Mouse (Mus musculus) ES-E14 (cell line): ENCODE measurements around the gene Mgrn1. TPM values are rescaled to one million over a fixed set of nuclear protein-coding genes. Genes with fewer than 3 reads are reported as not detected.

ENCODE experiments used
- DNase-seq: peaks from one replicate; pipeline ENCODE4 v3.0.0-alpha.2; 2013; ENCODE audit warnings: low read depth, low spot score
- H3K27ac ChIP-seq: 2 replicates; pipeline ENCODE4 v1.5.1; 2012; ENCODE audit warnings: low read depth, mild to moderate bottlenecking, low read length, moderate library complexity, mixed read lengths; ENCODE audit not compliant: poor library complexity, insufficient read depth, severe bottlenecking
- H3K36me3 ChIP-seq: 2 replicates; pipeline ENCODE4 v1.6.1; 2012; ENCODE audit warnings: mild to moderate bottlenecking, low read length, moderate library complexity, mixed read lengths; ENCODE audit not compliant: control insufficient read depth, poor library complexity, insufficient read depth, severe bottlenecking
- H3K4me1 ChIP-seq, 2 experiments: fragments of 150-350 bp in 1 of 2; sonication (generic) in 1 of 2; 2 replicates each; pipeline ENCODE4 v1.6.1; 2012; ENCODE audit warnings: low read length in 2 of 2, mild to moderate bottlenecking in 1 of 2, mixed read lengths in 1 of 2; ENCODE audit not compliant: control insufficient read depth in 2 of 2, insufficient read depth in 2 of 2, poor library complexity in 1 of 2
- H3K4me3 ChIP-seq, 2 experiments: fragments of 150-350 bp in 1 of 2; sonication (generic) in 1 of 2; 2 replicates each; pipeline ENCODE4 v1.5.1; 2012; ENCODE audit warnings: low read length in 2 of 2, low read depth in 1 of 2, mild to moderate bottlenecking in 1 of 2, mixed read lengths in 1 of 2; ENCODE audit not compliant: insufficient read depth in 1 of 2, poor library complexity in 1 of 2, severe bottlenecking in 1 of 2
- H3K9ac ChIP-seq: 2 replicates; pipeline ENCODE4 v1.6.1; 2012; ENCODE audit warnings: low read depth, mild to moderate bottlenecking, low read length, mixed read lengths; ENCODE audit not compliant: poor library complexity, insufficient read depth, severe bottlenecking
- H3K9me3 ChIP-seq: fragments of 150-350 bp; sonication (generic); 2 replicates; pipeline ENCODE4 v1.6.1; 2012; ENCODE audit warnings: low read depth, mild to moderate bottlenecking, low read length; ENCODE audit not compliant: control insufficient read depth, insufficient read depth
- CHD2 ChIP-seq: IDR thresholded peaks from 2 replicates; pipeline ENCODE4 v1.6.1; 2014; ENCODE audit warnings: mild to moderate bottlenecking, low read depth, low read length, inconsistent platforms
- HCFC1 ChIP-seq: IDR thresholded peaks from 2 replicates; pipeline ENCODE4 v1.6.1; 2012; ENCODE audit warnings: low read length, inconsistent platforms, borderline replicate concordance; ENCODE audit not compliant: insufficient read depth
- MAFK ChIP-seq: IDR thresholded peaks from 2 replicates; pipeline ENCODE4 v1.6.1; 2014; ENCODE audit warnings: mild to moderate bottlenecking, low read depth, low read length, inconsistent platforms; ENCODE audit not compliant: insufficient read depth
- ZC3H11A ChIP-seq: IDR thresholded peaks from 2 replicates; pipeline ENCODE4 v1.6.1; 2012; ENCODE audit warnings: low read depth, mild to moderate bottlenecking, inconsistent platforms, low read length, borderline replicate concordance
- ZNF384 ChIP-seq: IDR thresholded peaks from 2 replicates; pipeline ENCODE4 v1.6.1; 2012; ENCODE audit warnings: low read depth, low read length, inconsistent platforms
- in situ Hi-C, 2 experiments: fragments of 600-800 bp; cut with MboI; formaldehyde crosslinking; loops; one replicate each; pipeline ENCODE4 v1.15.1; 2025; ENCODE audit warnings: low sequenced_read_pairs in 2 of 2, inconsistent platforms in 1 of 2; ENCODE audit not compliant: unreplicated experiment in 2 of 2
- total RNA-seq: library from RNA; depleted of rRNA; stranded (reverse); fragments of 300-350 nt; gene quantifications from 2 replicates; pipeline ENCODE4 v1.2.3, GENCODE M21; 2012

The Mgrn1 gene
- total RNA-seq, 1 experiment = 24.0 TPM

DNA sequence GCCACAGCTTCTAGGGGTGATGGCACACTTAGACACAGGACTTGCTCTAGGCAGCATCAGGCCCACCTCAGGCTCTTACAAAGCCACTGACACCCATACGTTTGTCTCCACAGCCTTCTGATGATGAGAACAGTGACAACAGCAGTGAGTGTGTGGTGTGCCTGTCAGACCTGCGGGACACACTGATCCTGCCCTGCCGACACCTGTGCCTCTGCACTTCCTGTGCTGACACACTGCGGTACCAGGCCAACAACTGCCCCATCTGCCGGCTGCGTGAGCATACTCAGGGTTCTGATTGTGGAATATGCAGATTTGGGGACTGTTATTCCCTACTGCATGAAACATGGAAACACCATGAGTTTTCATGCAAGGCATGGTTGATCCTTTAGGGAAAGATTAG is 36.4 kb downstream of the Mgrn1 start:
- no peak overlapping the region for H3K27ac ChIP-seq
- H3K9me3 ChIP-seq = no peaks in the 10 kb centered on the region
- no peak overlapping the region for H3K9ac ChIP-seq
- H3K36me3 ChIP-seq = peaks cover 19% of the 10 kb centered on the region; the same call in 1 of the 2 replicates
- no peak for DNase-seq
- in situ Hi-C loops = no loop called here
- no peak for TF ChIP-seq CHD2
- no peak for TF ChIP-seq MAFK
- TF ChIP-seq HCFC1 = no peak
- TF ChIP-seq ZNF384 = no peak
- no peak for TF ChIP-seq ZC3H11A
- H3K4me1 ChIP-seq = no peaks in the 10 kb centered on the region
- no peak overlapping the region for H3K4me3 ChIP-seq

DNA sequence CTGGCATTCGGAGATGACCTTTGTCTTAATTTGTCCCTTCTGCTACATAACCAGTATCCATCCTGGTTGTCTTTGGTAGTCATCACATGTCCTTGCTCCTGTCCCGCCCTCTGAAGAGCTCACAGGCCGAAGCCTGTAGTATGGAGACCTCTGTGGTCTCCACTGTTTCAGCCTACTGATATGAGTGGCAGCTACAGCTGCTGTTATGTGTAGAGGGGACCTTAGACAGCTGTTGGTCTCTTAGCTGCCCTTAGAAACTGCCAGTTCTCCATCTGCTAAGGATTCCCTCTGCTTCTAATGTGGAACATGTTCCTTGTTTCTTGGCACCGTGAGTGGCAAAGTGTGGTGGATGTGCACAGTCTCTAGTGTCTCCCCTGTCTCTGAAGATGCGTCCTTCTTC is 37.9 kb downstream of the Mgrn1 start:
- peaks cover 26% of the 10 kb centered on the region; the same call in 1 of the 2 replicates for H3K36me3 ChIP-seq
- no peak for DNase-seq

DNA sequence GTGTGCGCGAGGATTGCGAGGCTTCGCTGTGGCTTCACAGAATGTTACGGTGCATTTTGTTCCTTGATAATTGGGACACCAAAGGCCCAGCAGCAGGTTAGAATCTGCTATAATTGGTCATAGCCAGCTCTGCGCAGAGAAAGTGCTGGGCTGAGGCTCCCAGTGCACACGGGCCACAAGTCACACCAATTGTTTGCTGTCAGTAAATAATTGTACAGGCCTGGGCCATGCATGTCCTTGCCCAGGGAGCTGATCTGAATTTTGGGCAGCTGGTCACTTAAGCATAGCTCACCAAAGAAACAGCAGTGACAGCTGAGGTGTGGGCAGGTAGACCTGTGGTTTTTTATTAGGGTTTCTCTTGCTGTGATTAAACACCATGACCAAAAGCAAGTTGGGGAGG is 41.9 kb downstream of the Mgrn1 start:
- no peak for DNase-seq
- no peak for TF ChIP-seq HCFC1
- no peak for TF ChIP-seq MAFK
- TF ChIP-seq ZNF384 = no peak
- no peak for TF ChIP-seq CHD2
- no peak for TF ChIP-seq ZC3H11A
- no peak overlapping the region for H3K9ac ChIP-seq
- in situ Hi-C loops = no loop called here
- H3K4me1 ChIP-seq = no peaks in the 10 kb centered on the region
- H3K9me3 ChIP-seq = no peaks in the 10 kb centered on the region
- H3K36me3 ChIP-seq = peaks cover 32% of the 10 kb centered on the region; the same call in 1 of the 2 replicates
- no peak overlapping the region for H3K27ac ChIP-seq
- no peak overlapping the region for H3K4me3 ChIP-seq

More for the DNA sequence above, 37.9 kb downstream of the Mgrn1 start:
- Histone ChIP-seq H3K27ac (no peak overlapping the region), H3K4me1 (no peaks in the 10 kb centered on the region), H3K4me3 (no peak overlapping the region), H3K9me3 (no peaks in the 10 kb centered on the region), H3K9ac (no peak overlapping the region)
- TF ChIP-seq MAFK (no peak), ZC3H11A (no peak), ZNF384 (no peak), CHD2 (no peak), HCFC1 (no peak)
- in situ Hi-C loops = no loop called here

DNA sequence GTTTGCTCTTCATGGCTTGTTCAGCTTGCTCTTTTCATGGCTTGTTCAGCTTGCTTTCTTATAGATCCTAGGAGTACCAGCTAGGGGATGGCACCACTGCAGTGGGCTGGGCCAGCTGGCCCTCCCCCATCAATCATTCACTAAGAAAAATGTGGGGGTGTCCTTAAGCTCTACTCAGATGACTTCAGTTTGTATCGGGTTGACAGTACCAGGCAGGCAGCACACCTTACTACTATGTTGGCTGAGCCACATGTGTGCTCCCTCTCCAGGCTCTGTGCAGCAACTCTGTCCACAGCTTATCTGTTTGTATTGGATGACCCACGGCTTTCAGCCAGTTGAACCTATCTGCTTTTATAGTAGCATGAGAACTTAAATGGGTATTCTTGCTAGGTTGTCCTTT is 42.4 kb downstream of the Mgrn1 start:
- DNase-seq = no peak
- Histone ChIP-seq H3K4me3 (no peak overlapping the region), H3K36me3 (peaks cover 29% of the 10 kb centered on the region; the same call in 1 of the 2 replicates), H3K9me3 (no peaks in the 10 kb centered on the region), H3K4me1 (no peaks in the 10 kb centered on the region), H3K27ac (no peak overlapping the region), H3K9ac (no peak overlapping the region)
- TF ChIP-seq MAFK = no peak
- no peak for TF ChIP-seq ZC3H11A
- no peak for TF ChIP-seq CHD2
- no peak for TF ChIP-seq ZNF384
- no peak for TF ChIP-seq HCFC1
- in situ Hi-C loops = no loop called here

DNA sequence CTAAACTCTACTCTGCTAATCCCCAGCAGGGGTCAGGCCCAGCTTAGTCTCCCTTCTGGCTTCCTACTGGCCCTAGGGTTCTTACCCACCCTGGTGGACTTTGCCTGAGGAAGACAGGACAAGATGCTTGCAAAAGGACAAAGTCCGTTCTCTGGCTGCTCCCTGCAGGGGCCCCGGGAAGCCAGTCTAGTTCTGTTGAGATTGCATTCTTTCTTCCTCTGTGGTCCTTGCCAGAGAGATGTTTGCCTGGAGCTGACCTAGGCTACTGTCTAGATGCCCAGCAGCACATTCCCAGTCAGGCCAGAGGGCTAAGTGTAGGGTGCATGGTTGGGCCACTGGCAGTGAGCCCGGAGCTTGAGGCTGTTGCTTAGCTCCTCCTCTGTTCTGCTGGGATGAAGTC is 46.4 kb downstream of the Mgrn1 start:
- Histone ChIP-seq H3K4me1 (peaks cover 0 to 2% of the 10 kb centered on the region in 2 experiments; a peak in 1 of 4 replicates), H3K9me3 (no peaks in the 10 kb centered on the region), H3K9ac (no peak overlapping the region), H3K36me3 (peaks cover 27% of the 10 kb centered on the region; the same call in 1 of the 2 replicates), H3K27ac (no peak overlapping the region), H3K4me3 (no peak overlapping the region)
- in situ Hi-C loops = no loop called here
- no peak for TF ChIP-seq HCFC1
- no peak for DNase-seq
